Mouse (Mus musculus) heart, adult 9 months (tissue): ENCODE results near the gene Dazap1.
A peak's percentile ranks its signal among the peaks of the same experiment; 100 is the strongest.

Experiments used
- DNase-seq, 2 experiments: peaks; one replicate each; pipeline ENCODE4 v3.0.0; 2022; ENCODE audit warnings: low spot score in 2 of 2

Gene Dazap1

DNA sequence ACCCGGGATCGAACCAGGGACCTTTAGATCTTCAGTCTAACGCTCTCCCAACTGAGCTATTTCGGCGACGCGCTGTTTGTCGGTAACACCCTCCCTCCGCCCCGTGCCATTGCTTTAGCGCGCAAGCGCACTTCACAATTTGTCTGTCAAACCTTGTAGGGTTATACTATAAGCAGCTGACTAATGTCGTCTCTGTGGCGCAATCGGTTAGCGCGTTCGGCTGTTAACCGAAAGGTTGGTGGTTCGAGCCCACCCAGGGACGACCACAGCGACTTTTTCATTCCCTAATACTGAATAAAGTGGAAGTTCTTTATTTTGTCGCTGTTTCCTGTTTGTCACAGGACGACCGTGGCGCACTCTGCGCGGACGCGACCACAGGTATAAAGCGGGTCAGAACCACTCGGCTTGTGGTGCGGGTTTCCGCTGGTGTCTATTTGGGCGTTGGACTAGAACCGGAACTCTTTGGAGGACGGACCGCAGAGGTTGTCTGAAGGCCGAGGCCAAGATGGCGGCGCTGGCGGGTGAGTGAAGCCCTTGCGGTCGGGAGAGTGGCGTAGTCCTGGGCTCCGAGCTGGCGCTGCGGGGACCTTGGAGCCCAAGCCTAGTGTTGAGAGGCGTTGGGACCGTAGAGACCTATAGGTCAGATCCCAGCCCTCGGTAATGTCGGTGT, 12.2 kb upstream of the Dazap1 start, which contains the start of gene Ndufs7:
Gene Ndufs7 (plus strand): TSS at position 151 of the 670 bp plus-strand sequence.
- DNase-seq: peak; percentile 95 to 97

- no peak for DNase-seq
These were observed 11.2 kb upstream of the Dazap1 start for GRCm38 (mm10) chr10:80250059-80250458.

GRCm38 (mm10) chr10:80250573-80250972, 10.7 kb upstream of the Dazap1 start:
- DNase-seq: no peak

DNA sequence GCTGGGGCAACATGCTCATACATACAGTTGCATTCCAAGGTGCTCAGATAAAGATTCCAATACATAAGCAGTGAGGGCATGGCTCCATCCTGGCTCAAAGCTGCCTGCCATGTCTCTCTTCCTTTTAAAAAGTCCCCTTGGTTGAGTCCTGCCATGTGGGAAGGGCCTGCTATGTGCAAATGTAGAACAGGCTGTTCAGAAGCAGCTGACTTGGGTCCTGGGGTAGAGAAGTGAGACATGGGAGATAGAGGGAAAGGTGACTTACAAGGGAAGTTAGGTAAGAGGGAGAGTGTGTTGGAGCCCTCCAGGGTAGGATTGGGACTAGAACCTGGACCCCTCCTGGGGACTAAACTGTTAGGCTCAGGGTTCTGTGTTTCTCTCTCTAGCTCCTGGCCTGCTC, 9.3 kb upstream of the Dazap1 start:
- no peak for DNase-seq

DNA sequence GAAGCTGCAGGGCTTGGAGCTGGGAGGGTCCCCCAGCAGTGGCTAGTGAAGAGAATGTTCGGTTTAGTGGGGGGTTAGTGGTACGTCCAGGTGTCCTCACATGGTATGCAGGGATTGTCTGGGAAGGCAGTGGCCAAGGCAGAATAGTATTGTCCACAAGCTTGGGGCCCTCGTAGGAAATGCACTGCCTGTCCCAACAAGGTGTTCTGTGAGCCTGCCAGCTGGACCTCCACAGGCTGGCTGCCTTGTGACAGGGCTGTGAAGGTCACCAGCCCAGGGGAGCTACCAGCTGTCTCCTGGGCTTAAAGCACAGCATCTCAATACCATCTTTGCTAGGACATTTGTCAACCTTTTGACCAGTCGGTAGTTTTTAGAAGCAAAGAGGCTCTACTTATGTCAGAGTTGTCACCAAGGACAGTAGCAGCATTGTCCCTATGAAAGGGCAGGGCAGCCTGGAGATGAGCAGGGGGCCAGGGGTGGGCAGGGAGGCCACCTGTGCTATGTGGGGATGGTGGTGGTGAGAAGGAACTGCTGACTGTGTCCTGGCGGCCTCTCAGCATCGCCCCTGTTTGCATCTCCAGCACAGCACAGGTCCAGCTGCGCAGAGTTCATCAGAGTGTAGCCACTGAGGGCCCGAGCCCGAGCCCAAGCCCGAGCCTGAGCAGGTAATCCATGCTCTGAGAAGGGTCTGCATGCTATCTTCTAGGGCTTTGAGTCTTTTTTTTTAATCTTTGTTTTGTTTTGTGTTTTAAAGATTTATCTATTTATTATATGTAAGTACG, 8.6 kb upstream of the Dazap1 start:
- peak in 1 of 2 experiments; percentile 70 for DNase-seq

- DNase-seq: no peak
These were observed 7.7 kb upstream of the Dazap1 start for GRCm38 (mm10) chr10:80253551-80253950.

GRCm38 (mm10) chr10:80254331-80255297, 6.7 kb upstream of the Dazap1 start:
- no peak for DNase-seq

GRCm38 (mm10) chr10:80255881-80256535, 5.3 kb upstream of the Dazap1 start:
- DNase-seq: no peak

GRCm38 (mm10) chr10:80257936-80258335, 3.4 kb upstream of the Dazap1 start:
- DNase-seq: no peak

DNA sequence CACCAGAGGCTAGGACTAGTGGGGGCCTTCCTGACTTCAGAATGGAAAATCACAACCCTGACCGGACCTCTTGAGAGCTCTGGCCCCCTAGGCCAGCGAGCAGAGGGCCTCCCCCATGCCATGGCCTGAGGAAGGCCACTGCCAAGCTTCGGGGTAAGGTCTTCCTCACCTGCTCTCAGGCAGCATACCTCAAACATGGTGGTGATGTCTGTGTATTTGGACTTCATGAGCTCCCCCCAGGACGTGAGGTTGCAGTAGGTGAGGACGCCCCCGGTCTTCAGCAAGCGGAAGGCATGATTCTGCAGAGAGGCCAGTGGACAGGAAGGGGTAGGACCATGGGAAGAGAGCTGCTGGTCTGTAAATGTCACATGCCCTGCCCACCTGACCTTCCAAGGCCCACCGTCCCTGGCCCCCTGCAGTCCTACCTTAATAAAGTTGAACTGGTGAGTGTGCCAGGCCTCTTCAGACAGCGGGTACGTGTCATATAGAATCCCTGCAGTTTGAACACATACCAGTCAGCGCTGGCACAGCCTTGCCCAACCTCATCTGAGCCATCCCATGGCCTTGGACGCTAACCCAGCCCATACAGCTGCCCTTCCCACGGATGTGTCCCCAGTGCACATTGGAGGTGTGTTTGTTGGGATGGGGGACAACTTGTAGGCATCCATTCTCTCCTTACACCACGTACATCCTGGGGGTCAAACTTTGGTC, 2.4 kb upstream of the Dazap1 start:
- DNase-seq: no peak

GRCm38 (mm10) chr10:80259463-80259805, 1.9 kb upstream of the Dazap1 start:
- no peak for DNase-seq

DNA sequence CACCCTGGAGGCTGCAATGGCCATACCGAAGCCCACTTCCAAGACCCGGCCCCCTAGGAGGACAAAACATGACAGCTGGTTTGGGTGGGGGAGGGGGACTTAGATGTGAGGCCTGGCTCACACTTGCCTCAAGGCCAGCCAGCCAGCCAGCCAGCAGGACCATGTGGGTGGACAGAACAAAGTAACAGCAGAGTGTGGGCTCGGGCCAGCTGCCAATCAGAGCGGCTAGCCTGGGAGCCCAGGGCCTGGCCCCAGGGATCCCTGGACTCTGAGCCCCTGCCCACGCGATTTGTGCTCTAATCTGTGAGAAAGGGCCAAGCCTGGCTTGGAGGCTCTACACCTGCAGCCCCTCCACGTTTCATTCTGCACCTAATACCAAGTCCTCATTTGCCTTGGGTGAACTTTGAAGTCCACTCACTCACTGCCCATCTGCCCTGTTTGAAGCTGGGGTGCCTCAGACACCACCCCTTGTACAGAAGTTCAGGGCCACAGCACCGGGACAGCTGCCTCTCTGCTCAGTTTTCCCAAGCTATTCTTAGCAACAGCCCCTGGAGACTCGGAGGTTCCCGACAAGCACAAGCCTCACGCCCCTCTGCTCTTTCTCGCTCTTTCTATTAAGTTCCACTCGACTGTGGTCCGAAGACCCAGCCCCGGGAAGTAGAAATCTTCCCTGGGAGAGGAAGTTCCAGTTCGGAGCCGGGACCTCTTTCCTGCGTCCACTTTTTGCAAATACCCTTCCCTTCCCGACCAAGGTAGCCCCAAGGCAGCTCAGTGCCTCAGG, 1.2 kb upstream of the Dazap1 start:
- DNase-seq: peak in 1 of 2 experiments; percentile 71

DNA sequence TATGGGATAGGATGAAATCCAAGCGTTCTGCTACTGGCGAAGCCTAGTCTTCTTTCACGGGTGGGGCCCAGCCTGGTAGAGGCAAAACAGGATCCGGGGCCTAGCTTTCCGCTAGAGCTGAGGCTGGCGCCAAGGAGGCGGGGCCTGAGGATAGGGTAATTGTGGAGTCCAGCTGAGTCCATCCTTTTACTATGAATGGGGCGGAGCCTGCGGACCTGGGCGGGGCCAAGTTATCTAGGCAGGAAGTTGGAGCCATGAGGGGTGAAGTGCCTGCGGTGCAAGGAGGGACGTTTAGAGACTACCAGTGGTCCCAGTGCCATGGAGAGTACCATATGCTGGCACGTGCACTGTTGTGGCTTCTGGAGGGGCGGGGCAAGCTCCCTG, 291 bp downstream of the Dazap1 start:
- peak; percentile 99 for DNase-seq

GRCm38 (mm10) chr10:80262169-80262568, 883 bp downstream of the Dazap1 start:
- no peak for DNase-seq

- no peak for DNase-seq
These were observed 1.6 kb downstream of the Dazap1 start for GRCm38 (mm10) chr10:80262776-80263365.

GRCm38 (mm10) chr10:80264341-80265148, 3.3 kb downstream of the Dazap1 start:
- DNase-seq: peak; percentile 99 to 100

- no peak for DNase-seq
These were observed 3.8 kb downstream of the Dazap1 start for GRCm38 (mm10) chr10:80265149-80265486.

DNA sequence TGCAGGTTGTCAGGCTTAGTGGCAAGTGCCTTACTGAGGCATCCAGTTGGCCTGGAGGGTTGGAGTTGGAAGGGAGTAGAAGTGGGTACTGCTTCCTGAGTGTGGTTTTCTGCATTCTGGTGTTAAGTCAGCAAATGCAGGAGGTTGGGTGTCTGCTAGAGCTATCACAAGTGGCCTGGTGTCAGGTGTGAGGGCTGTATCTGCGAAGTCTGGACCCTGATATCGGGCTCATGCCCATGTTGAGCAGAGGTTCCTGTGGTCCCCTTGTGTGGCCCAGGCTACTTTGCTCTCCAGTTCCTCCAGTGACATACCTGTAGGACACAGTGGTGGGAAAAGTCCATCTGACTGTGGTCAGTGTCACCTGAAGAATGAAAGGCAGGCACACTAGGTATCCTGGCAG, 8.8 kb downstream of the Dazap1 start:
- DNase-seq: no peak

- DNase-seq: no peak
These were observed 9.5 kb downstream of the Dazap1 start for GRCm38 (mm10) chr10:80270734-80271181.
